Mouse (Mus musculus) E14TG2a.4 (cell line): ENCODE results near the gene Acsl6.

ENCODE experiments used
- H3K27me3 ChIP-seq: 2 replicates; pipeline ENCODE4 v1.6.1; 2014; ENCODE audit warnings: low read length, control low read depth; ENCODE audit not compliant: insufficient read depth
- H3K36me3 ChIP-seq: 2 replicates; pipeline ENCODE4 v1.6.1; 2014; ENCODE audit warnings: low read length, control low read depth; ENCODE audit not compliant: insufficient read depth
- H3K4me1 ChIP-seq: replicated peaks from 2 replicates; pipeline ENCODE4 v1.6.1; 2014; ENCODE audit warnings: low read depth, low read length, control low read depth
- H3K4me3 ChIP-seq: replicated peaks from 2 replicates; pipeline ENCODE4 v1.5.1; 2014; ENCODE audit warnings: mild to moderate bottlenecking, low read length
- H3K9me3 ChIP-seq: 2 replicates; pipeline ENCODE4 v1.6.1; 2014; ENCODE audit warnings: low read length, control low read depth
- CTCF ChIP-seq: conservative IDR thresholded peaks from 2 replicates; pipeline ENCODE4 v1.5.1; 2014; ENCODE audit warnings: low read length
- NANOG ChIP-seq: IDR thresholded peaks from 2 replicates; pipeline ENCODE4 v1.6.1; 2014; ENCODE audit warnings: borderline replicate concordance, low read length, mixed read lengths
- POU5F1 ChIP-seq: IDR thresholded peaks from 2 replicates; pipeline ENCODE4 v1.6.1; 2014; ENCODE audit warnings: low read length, borderline replicate concordance

The Acsl6 gene

GRCm38 (mm10) chr11:54302606-54303005 is 992 bp upstream of the Acsl6 start:
- H3K9me3 ChIP-seq: no peaks in the 10 kb centered on the region; the same call in 1 of the 2 replicates
- peaks cover 16% of the 10 kb centered on the region for H3K4me1 ChIP-seq
- no peak overlapping the region for H3K4me3 ChIP-seq
- no peaks in the 10 kb centered on the region for H3K36me3 ChIP-seq
- H3K27me3 ChIP-seq: peaks cover 35% of the 10 kb centered on the region
- TF ChIP-seq CTCF: no peak

DNA sequence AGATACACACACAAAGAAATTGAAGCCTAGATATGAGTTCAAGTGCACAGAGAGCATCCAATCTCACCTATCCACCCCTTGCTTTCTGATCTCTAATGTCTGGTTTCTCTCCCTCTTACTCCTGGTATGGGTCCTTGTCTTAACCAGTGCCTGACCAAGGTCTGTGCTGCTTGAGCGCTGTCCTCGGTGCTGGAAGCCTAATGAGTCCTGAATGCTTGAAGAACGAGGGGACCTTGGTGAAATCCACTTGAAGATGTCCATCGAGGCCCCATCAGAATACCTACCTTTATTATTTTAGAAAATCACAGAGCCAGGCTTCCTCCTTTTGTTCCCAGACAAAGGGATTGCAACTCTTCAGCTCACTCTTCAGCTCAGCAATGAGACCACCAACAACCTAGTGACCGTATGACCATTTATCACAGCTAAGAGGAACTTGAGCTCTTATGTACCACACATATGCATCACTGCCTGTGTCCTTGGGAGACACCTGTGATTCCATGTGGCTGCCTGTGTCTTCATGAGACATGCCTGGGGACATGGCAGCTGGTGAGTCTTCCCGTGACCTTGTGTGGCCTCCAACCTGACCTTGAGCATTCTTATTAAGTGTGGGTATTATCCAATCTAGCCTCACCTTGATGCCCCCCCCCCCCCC is 396 bp upstream of the Acsl6 start:
- H3K9me3 ChIP-seq: no peaks in the 10 kb centered on the region; the same call in 1 of the 2 replicates
- peaks cover 35% of the 10 kb centered on the region for H3K27me3 ChIP-seq
- TF ChIP-seq NANOG: no peak
- peaks cover 16% of the 10 kb centered on the region for H3K4me1 ChIP-seq
- H3K36me3 ChIP-seq: no peaks in the 10 kb centered on the region
- no peak overlapping the region; the same call in 1 of the 2 replicates for H3K4me3 ChIP-seq

DNA sequence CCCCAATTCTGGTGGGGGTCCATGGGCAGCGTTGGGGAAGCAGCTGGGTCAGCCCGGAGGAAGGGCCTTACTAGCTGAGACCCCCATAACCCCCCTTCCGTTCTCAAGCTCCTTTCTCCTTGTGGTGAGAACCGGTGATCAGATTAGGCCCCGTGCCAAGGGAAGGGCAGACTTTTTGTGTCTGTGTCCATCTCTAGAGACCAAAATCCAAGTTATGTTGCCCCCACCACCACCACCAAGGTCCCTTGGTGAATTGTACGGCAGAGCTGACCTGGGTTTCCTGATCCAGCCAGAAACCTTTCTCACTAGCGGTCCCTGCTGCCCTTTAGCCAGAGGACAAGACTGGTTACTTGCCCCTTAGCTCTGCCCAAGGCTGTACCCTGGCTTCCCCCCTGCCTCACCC is 874 bp downstream of the Acsl6 start:
- TF ChIP-seq NANOG (no peak), POU5F1 (no peak), CTCF (no peak)
- peaks cover 35% of the 10 kb centered on the region for H3K27me3 ChIP-seq

GRCm38 (mm10) chr11:54305331-54305730 is 1.7 kb downstream of the Acsl6 start:
- Histone ChIP-seq H3K36me3 (no peaks in the 10 kb centered on the region), H3K4me3 (no peak overlapping the region), H3K27me3 (peaks cover 35% of the 10 kb centered on the region), H3K9me3 (no peaks in the 10 kb centered on the region), H3K4me1 (peaks cover 30% of the 10 kb centered on the region)
- no peak for TF ChIP-seq POU5F1
- no peak for TF ChIP-seq CTCF
- no peak for TF ChIP-seq NANOG

More for the DNA sequence above, 874 bp downstream of the Acsl6 start:
- Histone ChIP-seq H3K36me3 (no peaks in the 10 kb centered on the region), H3K4me1 (peaks cover 21% of the 10 kb centered on the region), H3K4me3 (peak overlapping the region; percentile 84), H3K9me3 (no peaks in the 10 kb centered on the region)

DNA sequence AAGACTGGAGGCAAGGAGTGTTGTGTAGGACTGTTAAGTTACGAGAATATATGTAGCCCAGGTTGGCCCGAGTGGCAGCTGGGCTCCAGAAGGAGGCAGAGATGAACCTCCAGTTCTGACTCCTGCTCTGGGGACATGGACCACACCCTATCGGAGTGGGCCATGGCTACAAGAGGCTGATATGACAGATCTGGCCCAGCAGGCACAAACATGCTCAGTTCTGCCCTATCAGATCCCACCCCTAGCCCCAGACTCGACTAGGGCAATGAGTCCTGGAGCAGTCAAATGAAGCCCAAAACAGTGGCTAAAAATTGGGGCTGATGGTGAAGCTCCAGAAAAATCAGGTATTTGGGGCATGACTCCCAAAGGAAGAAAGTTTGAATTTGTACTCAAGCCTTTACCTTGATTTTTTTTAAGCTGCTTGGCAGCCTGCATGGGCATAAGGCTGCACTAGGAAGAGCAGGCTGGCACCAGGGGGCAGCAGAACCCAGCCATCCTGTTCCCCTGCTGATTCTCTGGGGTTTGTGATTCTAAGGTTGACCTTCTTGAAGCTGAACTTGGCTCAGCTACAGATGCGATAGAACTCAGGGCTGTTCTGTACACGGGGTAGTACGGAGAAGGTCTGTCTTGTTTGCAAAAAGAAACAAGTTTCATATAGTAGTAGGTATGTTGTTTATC is 3.7 kb downstream of the Acsl6 start:
- H3K4me1 ChIP-seq: peaks cover 49% of the 10 kb centered on the region
- no peaks in the 10 kb centered on the region for H3K36me3 ChIP-seq
- TF ChIP-seq CTCF: peak; percentile 37
- TF ChIP-seq NANOG: no peak
- TF ChIP-seq POU5F1: no peak
- peaks cover 28% of the 10 kb centered on the region for H3K27me3 ChIP-seq
- H3K4me3 ChIP-seq: no peak overlapping the region
- no peaks in the 10 kb centered on the region for H3K9me3 ChIP-seq

DNA sequence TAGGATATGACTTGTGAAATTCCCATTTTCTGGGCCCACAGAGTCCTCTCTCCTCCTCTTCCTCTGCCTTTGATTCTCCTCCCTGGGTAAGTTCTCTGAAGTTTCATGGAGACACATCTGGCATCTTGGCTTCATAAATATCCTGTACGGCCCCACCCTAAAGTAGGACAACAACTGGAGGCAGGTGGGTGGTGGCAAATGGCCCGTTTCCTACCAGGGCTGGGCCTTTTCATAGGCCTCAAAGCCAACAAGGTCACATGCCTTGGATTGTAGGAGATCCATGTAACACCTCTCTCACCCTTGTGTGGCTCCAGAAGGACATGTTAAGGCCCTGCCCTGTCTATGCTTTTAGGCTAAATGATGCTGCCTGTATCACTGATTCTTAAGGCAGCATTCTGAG is 7.0 kb downstream of the Acsl6 start:
- Histone ChIP-seq H3K36me3 (no peaks in the 10 kb centered on the region), H3K9me3 (no peaks in the 10 kb centered on the region), H3K4me3 (no peak overlapping the region), H3K4me1 (peaks cover 49% of the 10 kb centered on the region), H3K27me3 (peaks cover 9% of the 10 kb centered on the region)
- TF ChIP-seq NANOG (no peak), POU5F1 (no peak), CTCF (no peak)

GRCm38 (mm10) chr11:54312021-54312420 is 8.4 kb downstream of the Acsl6 start:
- Histone ChIP-seq H3K27me3 (peaks cover 3% of the 10 kb centered on the region; the same call in 1 of the 2 replicates), H3K36me3 (no peaks in the 10 kb centered on the region), H3K9me3 (no peaks in the 10 kb centered on the region), H3K4me1 (peaks cover 49% of the 10 kb centered on the region), H3K4me3 (no peak overlapping the region)
- TF ChIP-seq POU5F1 (peak; percentile 42; the same call in 1 of the 2 replicates), CTCF (no peak)

GRCm38 (mm10) chr11:54312603-54313002 is 9.0 kb downstream of the Acsl6 start:
- H3K27me3 ChIP-seq: peaks cover 3% of the 10 kb centered on the region; the same call in 1 of the 2 replicates
- H3K4me3 ChIP-seq: no peak overlapping the region
- no peaks in the 10 kb centered on the region for H3K36me3 ChIP-seq
- TF ChIP-seq NANOG: no peak
- no peak for TF ChIP-seq POU5F1
- TF ChIP-seq CTCF: no peak
- H3K9me3 ChIP-seq: no peaks in the 10 kb centered on the region
- H3K4me1 ChIP-seq: peaks cover 45% of the 10 kb centered on the region
